Mouse (Mus musculus): ENCODE measurements around the gene Msh6.

GRCm38 (mm10) chr17:87987507-87987906 is 12.6 kb downstream of the Msh6 start:
- TF ChIP-seq CTCF (IDR thresholded peaks at IDR 0.05 in 2 of 3, conservative IDR thresholded peaks at IDR 0.05 in 1 of 3; ENCODE audit: control insufficient read depth in 1 of 3, insufficient read depth in 1 of 3, low read depth in 2 of 3, low read length in 3 of 3, poor library complexity in 1 of 3, severe bottlenecking in 1 of 3) = no peak
- no peak for TF ChIP-seq POLR2A (IDR thresholded peaks at IDR 0.05; ENCODE audit: control insufficient read depth in 1 of 2, insufficient read depth in 1 of 2, low read depth in 1 of 2, low read length in 2 of 2, poor library complexity in 1 of 2)
- TF ChIP-seq GABPA (IDR thresholded peaks at IDR 0.05; ENCODE audit: low read depth, low read length) = no peak
- no peak for TF ChIP-seq E2F4 (IDR thresholded peaks at IDR 0.05; ENCODE audit: borderline replicate concordance, low read depth, low read length)
- no peak for TF ChIP-seq MAFK (IDR thresholded peaks at IDR 0.05; ENCODE audit: borderline replicate concordance, low read depth, low read length)
- no peak for TF ChIP-seq MYC (IDR thresholded peaks at IDR 0.05; ENCODE audit: low read depth, low read length)
- no peak for TF ChIP-seq MAZ (IDR thresholded peaks at IDR 0.05; ENCODE audit: low read depth, low read length)
- TF ChIP-seq TBP (IDR thresholded peaks at IDR 0.05; ENCODE audit: low read depth, low read length) = no peak

Data from MEL (cell line).